Mouse (Mus musculus): Measurements from ENCODE around the gene Tmem190.
"Not testable (repeated sequence)": the region's sequence is repeated elsewhere in the genome, so short reads cannot be mapped to it uniquely, and the experiment has no call there.

The Tmem190 gene

GRCm38 (mm10) chr7:4813105-4813791 is 30.5 kb downstream of the Tmem190 start:
- DNase-seq (ENCODE audit: low spot score): no peak

- DNase-seq (ENCODE audit: low spot score): no peak
These were observed 33.8 kb downstream of the Tmem190 start for GRCm38 (mm10) chr7:4816559-4816958.

- DNase-seq (ENCODE audit: low spot score): not testable (repeated sequence)
These were observed 38.2 kb downstream of the Tmem190 start for GRCm38 (mm10) chr7:4820925-4821324.

- no peak for DNase-seq (ENCODE audit: low spot score)
These were observed 39.0 kb downstream of the Tmem190 start for GRCm38 (mm10) chr7:4821690-4822089.

- DNase-seq (ENCODE audit: low spot score): no peak
These were observed 39.6 kb downstream of the Tmem190 start for GRCm38 (mm10) chr7:4822162-4822907.

- DNase-seq (ENCODE audit: low spot score): no peak
These were observed 42.6 kb downstream of the Tmem190 start for GRCm38 (mm10) chr7:4825365-4825764.

GRCm38 (mm10) chr7:4830476-4830875 is 47.7 kb downstream of the Tmem190 start:
- no peak for DNase-seq (ENCODE audit: low spot score)

Measured in retina, embryonic 14.5 days (tissue).